Mouse (Mus musculus): ENCODE measurements at regions not wholly inside any gene's neighbourhood (a gene's known extent, or its start where the extent isn't known, plus 50 kb on each side); places are given as distances from the start of the nearest gene placed in this dataset.

DNA sequence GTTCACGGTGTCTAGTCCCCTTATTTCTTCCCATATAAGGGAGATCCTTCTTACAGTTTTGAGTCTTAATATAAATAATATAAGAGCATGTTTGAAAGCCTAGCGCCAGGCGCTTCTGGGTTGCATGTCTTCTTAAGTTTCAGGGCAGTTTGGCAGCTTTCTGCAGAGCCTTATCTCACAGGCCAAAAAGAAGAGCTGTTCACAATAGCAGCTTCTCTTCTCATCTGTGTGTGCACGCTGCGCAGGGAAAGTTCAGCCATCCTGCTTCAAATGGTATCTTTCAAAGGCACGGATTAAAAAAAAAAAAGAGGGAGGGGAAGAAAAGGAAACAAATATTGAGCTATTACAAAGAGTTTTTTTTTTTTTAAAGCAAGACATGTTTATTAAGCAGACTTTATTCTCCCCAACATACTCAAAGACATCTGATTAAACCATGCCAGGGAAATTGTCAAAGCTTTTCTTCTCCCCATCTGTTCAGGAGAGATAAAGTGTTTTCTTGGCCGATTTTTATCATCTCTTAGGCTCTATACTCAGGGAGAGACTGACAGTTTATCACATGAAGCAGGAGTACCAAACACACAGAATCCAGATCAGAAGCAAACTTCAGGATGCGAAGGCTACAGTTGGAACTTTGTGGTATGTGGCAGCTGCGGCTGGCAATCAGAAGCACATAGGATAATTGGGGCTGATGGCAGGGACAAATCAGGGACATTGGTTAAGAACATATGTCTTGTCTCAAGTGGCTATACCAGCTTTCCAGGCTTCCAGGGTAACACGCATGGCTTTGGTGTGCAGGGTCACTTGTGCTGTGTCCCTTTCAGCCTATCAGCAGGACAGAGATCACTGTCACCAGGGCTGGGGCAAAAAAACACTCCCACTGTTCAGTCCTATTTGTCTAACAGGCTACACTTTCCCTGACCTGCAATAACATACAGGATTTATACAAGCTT lies 206.9 kb upstream of the Pfkp start:
- in situ Hi-C loops (cut with MboI; ENCODE audit: unreplicated experiment in 2 of 2), result no loop called here

- in situ Hi-C loops (cut with MboI; ENCODE audit: unreplicated experiment in 2 of 2), result loop anchor here (10.0 to 25.0 kb wide), 2 partner anchors 1937 to 1950 kb away; no protein-coding TSS in a partner anchor
These were observed 188.9 kb upstream of the Pfkp start for GRCm38 (mm10) chr13:6837446-6837845.

DNA sequence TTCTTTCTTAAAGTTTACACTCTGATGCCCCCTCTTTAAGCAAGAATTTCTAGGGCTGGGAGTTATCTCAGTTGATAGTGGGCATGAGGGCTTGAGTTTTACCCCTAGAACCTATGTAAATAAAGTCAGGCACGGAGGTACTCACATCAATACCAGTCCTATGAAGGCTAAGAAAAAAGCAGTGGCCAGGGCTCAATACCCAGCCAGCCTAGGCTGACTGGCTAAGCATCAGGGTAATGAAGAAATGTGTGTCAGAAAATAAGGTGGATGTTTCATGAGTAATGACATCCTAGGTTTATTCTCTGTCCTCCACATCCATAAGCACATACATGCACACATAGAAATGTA lies 188.5 kb upstream of the Pfkp start:
- in situ Hi-C loops (cut with MboI; ENCODE audit: unreplicated experiment in 2 of 2), result loop anchor here (10.0 to 25.0 kb wide), 2 partner anchors 1938 to 1950 kb away; no protein-coding TSS in a partner anchor

GRCm38 (mm10) chr13:6836351-6837074 lies 187.9 kb upstream of the Pfkp start:
- in situ Hi-C loops (cut with MboI; ENCODE audit: unreplicated experiment in 2 of 2), result loop anchor here (10.0 to 25.0 kb wide), 2 partner anchors 1938 to 1951 kb away; no protein-coding TSS in a partner anchor

DNA sequence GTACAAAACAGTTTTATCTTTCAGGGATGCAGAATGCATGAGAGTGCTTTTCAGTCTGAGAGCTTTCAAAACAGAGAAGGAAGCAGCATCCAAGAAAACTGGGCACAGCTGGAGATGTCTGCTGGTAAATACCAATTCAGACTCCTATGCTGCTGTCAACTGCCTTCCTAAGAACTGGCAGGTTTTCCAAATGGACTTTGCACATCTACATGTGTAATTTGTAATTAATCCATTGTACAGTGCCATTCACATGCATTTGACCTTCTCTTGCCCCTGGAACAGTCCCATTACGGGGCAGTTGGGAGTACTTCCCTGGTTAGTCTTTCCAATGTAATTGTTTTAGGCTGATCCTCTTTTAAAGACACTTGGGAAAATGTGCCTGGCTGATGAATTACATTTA lies 181.3 kb upstream of the Pfkp start:
- in situ Hi-C loops (cut with MboI; ENCODE audit: unreplicated experiment in 2 of 2), result loop anchor here (10.0 to 25.0 kb wide), 2 partner anchors 1945 to 1957 kb away; no protein-coding TSS in a partner anchor

GRCm38 (mm10) chr13:6829346-6829745 lies 180.8 kb upstream of the Pfkp start:
- in situ Hi-C loops (cut with MboI; ENCODE audit: unreplicated experiment in 2 of 2), result loop anchor here in 1 of 2 experiments (25.0 kb wide), 1 partner anchor 1958 kb away; no protein-coding TSS in a partner anchor

GRCm38 (mm10) chr13:6828601-6829330 lies 180.2 kb upstream of the Pfkp start:
- in situ Hi-C loops (cut with MboI; ENCODE audit: unreplicated experiment in 2 of 2), result loop anchor here in 1 of 2 experiments (25.0 kb wide), 1 partner anchor 1959 kb away; no protein-coding TSS in a partner anchor

GRCm38 (mm10) chr13:6802243-6803157 lies 153.9 kb upstream of the Pfkp start:
- in situ Hi-C loops (cut with MboI; ENCODE audit: unreplicated experiment in 2 of 2), result no loop called here

- in situ Hi-C loops (cut with MboI; ENCODE audit: unreplicated experiment in 2 of 2), result no loop called here
These were observed 119.5 kb upstream of the Pfkp start for GRCm38 (mm10) chr13:6767936-6768588.

DNA sequence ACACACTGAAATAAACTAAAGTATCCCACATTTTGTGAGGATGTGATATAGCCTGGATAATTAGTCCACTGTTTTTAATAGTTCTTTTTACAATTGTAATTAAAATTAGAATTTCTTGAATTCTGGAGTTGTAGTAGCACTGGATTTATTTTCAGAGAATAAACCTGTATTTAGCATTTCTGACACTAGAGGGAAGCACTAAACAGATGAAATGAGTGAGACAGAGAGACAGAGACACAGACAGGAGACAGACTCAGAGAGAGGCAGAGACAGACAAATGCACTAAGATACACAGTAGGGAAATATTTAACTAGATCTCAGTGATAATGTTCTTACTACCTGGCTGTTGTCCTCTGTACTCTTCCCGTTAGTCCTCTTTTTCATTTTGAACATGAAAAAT lies 108.6 kb upstream of the Pfkp start:
- in situ Hi-C loops (cut with MboI; ENCODE audit: unreplicated experiment in 2 of 2), result no loop called here

- in situ Hi-C loops (cut with MboI; ENCODE audit: unreplicated experiment in 2 of 2), result no loop called here
These were observed 103.0 kb upstream of the Pfkp start for GRCm38 (mm10) chr13:6751599-6751998.

- in situ Hi-C loops (cut with MboI; ENCODE audit: unreplicated experiment in 2 of 2), result no loop called here
These were observed 102.6 kb upstream of the Pfkp start for GRCm38 (mm10) chr13:6751149-6751548.

GRCm38 (mm10) chr13:6741916-6742315 lies 93.3 kb upstream of the Pfkp start:
- in situ Hi-C loops (cut with MboI; ENCODE audit: unreplicated experiment in 2 of 2), result no loop called here

GRCm38 (mm10) chr13:6736984-6737566 lies 88.5 kb upstream of the Pfkp start:
- in situ Hi-C loops (cut with MboI; ENCODE audit: unreplicated experiment in 2 of 2), result no loop called here
